Mouse (Mus musculus) telencephalon, adult 2 months (tissue): ENCODE data around the gene Phactr2.
A peak's percentile ranks its signal among the peaks of the same experiment; 100 is the strongest.
"Not testable (repeated sequence)": the region's sequence is repeated elsewhere in the genome, so short reads cannot be mapped to it uniquely, and the experiment has no call there.

Source experiments
- DNase-seq: peaks from one replicate; pipeline ENCODE4 v3.0.0-alpha.2; 2011; ENCODE audit warnings: low read depth, low spot score

The Phactr2 gene

DNA sequence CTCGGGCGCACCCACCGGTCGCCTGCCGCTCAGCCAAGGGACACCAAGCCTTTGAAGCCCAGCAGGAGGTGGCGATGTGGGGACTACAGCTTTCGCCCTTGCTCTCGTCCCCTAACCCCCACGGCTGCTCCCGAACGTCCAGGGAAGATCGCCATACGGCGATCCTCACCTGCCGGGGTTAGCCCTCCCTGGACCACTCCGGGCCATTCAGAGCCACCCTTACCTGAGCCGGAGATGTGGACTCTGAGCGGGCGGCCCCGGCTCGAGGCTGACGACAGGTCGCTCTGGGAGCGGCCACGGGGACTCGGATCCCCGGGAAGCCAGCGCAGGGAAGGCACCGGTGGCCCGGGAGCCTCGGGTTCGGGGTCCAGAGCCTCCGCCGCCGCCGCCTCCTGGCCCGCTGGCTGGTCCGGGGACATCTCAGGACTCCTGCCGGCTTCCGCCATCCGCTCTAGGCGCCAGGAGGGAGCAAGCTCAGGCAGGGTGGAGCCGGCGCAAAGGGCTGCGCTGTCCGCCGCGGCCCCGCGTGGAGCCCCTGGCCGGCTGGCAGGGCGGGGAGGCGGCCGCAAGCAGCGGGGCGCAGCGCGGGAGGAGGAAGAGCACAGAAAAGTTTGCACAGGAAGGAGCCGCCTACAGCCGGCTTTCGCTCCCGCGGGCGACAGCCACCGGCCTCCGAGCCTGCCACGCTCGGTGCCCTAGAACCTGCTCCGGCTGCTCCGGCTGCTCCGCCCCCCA, at the start of gene Phactr2:
Phactr2 (minus strand) TSS at position 580 of the 735 bp plus-strand sequence.
- no peak for DNase-seq

DNA sequence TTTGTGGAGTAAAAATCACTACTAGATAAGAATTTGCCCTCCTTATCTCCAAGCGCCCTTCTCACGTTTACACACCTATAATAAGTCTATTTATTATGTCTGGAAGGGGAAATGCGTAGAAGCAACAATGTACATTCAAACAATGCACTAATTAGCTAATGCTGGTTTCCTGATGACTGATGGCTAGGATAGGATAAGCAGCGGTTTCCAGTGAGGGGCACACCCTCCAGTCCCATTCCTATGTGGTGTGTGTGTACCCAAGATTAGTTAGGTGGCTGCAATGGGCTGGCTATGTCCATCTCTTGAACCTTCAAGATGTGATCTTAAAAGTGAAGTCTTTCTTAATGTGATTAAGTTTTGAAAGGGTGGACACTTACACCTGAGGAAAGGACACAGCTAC, 47.6 kb upstream of the Phactr2 start:
- no peak for DNase-seq

DNA sequence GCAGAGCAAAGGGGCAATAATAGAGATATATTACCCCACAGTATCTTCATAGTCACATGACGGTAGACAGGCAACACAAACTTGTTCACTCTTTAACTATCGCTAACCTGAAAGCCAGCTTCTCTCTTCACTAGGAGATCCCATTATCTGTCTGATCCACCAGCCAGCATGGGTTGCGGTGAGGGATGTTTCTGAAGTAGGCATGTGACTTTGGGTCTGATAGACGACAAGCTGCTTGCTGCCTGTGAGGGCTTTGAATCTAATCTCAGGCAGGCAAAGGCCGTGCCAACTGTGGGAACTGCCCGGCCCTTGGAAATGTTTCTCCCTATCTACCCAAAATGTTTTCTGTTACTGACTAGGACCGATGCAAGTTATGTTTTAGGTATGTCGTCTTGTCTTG, 28.2 kb upstream of the Phactr2 start:
- DNase-seq, result no peak

DNA sequence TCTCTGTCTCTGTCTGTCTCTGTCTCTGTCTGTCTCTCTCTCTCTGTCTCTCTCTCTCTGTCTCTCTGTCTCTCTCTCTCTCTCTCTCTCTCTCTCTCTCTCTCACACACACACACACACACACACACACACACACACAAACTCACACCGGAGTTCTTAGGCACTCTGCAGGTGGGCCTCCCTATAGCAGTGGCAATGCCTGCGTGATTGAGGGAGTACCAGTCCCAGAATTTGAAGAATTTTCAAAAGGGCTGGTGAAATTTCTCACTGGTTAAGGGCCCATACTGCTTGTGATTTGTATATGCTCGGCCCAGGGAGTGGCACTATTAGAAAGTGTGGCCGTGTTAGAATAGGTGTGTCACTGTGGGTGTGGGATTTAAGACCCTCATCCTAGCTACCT, 27.3 kb upstream of the Phactr2 start:
- DNase-seq, result not testable (repeated sequence)

DNA sequence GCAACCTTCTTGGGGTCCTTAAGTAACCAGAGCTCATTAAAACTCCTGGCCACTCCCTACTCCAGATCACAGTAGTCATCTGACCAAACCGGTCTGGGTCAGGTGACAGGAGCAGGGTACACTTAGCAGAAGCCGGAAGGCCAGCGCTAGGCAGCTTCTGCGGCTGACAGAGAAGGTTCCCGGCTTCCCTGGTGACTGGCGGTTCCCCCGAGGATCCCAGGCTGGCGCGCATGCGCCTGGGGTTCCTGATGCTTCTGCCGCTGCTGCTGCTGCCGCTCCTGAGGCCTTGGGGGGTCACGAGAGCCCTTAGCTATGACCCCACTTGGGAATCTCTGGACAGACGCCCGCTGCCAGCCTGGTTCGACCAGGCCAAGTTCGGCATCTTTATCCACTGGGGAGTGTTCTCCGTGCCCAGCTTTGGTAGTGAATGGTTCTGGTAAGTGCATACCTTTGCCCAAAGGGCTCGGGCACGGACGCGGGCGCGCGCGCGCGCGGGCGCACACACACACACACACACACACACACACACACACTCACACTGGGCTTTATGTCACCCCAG, 26.8 kb upstream of the Phactr2 start:
- DNase-seq, result peak; percentile 82

DNA sequence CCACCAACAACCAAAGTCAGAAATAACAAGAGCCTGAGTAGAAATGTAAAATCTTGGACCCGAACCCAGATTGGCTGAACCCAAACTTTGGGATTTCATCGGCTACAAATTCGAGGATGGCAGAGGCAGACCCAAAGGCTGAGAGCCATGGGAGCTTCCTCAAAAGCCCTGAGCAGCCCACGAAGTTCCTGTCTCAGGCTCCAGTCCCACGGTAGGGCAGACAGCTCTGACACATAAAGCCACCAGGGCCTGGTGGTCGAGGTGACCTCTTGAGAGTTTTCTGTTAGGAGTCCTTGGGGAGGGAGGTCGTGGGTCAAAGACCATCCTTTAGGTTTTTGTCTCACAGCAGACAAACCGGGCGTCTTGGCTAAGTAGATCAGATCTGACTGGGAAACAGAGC, 26.3 kb upstream of the Phactr2 start:
- no peak for DNase-seq

DNA sequence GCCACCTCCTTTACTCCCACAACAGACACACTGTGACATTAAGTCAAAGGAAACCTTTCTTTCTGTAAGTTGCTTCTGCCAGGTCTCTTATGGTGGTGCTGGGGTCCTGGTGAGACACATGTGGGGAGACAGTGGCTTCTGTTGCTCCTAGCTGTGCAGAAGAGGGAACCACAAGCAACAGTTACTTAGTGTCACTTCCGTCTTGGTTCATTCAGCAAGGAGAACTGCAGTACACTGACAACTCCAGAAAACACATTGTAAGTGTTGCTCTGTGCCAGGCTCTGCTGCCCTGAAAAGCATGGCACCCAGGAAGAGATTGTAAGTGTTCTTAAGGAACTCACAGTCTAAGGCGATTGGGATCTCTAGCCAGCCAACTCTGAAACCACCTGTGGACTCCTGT, 25.1 kb upstream of the Phactr2 start, which contains the start of gene Fuca2:
Fuca2 (plus strand) TSS at position 210 of the 400 bp plus-strand sequence.
- no peak for DNase-seq

DNA sequence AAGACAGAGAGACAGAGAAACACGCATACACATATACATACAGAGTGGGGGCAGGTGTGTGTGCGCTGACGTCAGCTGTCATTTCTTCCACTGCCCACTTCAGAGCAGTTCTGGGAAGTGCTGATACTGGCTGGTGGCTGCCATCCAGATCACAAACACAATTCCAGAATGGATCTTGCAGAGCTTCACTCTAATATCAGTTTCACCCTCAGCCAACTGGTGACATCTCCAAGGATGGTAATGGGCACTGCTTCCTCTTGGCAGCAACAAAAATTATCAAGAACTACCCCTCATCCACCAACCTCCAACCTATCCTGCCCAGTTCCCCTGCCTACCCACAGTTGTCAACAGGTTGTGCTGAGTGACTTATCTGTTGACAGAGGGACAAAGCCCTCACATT, 22.1 kb upstream of the Phactr2 start:
- DNase-seq, result no peak

DNA sequence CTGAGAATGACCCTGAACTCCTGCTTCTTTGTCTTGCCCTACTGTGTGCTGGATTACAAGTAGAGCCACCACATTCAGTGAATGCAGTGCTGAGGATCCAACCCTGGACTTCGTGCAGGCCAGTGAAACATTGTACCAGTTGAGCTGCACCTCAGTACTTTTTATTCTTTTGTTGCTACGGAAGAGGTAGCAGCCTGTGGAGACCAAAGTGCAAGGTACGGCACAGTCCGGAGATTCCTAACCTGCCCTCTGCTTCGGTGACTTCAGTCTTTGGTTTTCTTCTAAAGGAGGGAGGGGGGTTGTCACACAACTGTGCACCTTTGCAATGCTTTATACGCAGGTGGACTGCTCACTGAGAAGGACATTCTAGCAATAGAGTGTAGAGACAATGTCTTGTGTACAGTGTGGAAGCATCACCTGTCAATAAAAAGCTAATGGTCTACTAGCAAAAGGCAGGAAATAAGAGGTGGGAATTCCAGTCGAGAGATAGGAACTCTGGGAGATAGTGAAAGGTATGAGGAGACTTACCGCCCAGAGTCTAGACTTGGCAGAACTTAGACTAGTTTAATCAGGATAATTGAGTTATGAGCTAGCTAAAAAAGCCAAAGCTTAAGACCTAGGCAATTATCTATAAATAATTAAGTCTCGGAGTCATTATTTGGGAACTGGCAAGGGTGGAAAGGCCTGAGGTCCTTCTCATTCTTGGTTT, 19.9 kb upstream of the Phactr2 start:
- no peak for DNase-seq

DNA sequence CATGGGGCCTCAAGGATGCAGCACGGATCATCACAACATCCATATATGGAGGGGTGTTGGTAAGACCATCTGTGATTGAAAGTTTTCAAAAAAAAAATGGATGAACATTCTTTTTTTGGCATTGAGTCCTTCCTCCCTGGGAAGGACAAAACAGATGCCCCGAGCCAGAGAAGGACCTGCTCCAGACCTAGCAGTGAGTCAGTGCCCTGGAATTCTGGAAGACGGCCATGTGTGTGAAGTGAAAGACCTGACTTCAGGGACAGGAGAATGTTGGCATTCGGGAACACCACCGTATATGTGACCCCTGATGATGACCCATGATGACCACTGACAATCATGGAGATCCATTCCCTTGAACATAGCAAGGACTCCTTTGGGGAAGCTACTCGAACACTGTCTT, 15.5 kb upstream of the Phactr2 start:
- DNase-seq, result no peak

DNA sequence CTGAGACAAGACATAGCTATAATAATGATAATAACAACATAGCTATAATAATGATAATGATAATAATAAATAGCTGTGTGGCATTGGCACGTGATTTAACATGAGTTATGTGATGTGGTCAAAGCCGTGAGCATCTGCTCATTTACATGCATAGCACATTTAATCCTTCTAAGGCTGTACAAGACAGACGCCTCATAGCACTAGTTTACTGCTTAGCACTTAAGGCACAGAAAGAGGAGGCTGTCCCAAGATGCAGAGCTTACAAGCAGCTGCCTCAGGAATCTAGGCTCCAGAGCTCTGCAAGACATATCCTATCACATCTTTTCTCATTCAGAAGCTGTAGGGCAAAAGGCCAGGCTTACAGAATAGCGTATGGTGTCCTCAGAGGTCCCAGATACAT, 11.7 kb upstream of the Phactr2 start:
- DNase-seq, result no peak

DNA sequence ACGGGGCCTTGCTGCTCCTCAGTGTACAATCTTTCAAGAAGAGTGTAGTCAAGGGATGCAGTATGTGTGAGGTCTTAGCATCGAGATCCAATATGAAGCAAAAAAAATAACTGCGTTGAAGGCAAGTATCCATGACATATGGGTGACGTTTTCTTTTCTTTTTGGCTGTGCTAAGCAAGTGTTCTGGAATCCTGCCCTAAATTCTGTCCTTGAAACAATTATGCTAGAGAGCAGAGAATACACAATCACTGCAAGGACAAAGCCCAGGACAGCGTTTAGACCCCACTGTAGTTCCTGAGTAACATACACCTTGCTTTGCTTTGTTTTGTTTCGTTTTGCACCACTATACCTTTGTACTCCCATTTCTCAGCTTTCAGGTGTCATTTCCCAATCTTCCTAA, 5.1 kb upstream of the Phactr2 start:
- DNase-seq, result no peak

DNA sequence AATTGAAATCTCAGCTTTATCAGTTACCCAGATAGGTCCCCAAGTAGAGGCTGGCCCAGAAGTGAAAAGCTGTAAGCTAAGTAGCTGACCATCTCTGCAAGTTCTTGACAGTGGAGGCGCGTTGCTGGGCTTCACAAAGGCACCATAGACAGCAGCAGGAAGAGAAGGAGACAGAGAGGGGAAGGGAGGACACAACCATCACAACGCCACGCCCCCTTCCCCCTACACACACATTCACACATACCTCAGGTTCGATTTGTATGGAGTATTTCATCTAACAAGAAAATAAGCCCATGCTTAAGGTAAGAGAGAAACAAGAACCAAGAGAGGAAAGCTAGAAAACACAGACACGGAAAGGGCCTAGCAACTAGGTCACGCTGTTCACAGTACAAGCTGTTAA, 909 bp upstream of the Phactr2 start:
- no peak for DNase-seq

DNA sequence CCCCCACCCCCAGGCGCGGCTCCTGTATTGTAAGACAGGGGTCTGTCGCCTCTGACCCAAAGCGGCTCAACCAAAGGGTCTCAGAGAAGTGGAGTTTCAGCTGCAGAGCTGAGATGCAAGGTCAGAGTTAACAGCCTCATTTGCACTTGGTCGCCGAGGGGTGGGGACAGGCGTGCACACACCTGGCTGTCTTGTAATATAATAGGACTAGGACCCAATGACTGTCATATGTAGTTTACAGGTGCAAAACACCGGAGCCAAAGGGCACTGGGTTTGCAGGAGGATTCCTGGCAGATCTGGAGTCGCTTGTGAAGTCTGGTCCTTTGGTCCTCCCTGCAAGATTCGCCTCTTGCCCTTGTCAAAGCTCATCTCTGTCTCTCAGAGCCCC, 350 bp upstream of the Phactr2 start:
- no peak for DNase-seq

DNA sequence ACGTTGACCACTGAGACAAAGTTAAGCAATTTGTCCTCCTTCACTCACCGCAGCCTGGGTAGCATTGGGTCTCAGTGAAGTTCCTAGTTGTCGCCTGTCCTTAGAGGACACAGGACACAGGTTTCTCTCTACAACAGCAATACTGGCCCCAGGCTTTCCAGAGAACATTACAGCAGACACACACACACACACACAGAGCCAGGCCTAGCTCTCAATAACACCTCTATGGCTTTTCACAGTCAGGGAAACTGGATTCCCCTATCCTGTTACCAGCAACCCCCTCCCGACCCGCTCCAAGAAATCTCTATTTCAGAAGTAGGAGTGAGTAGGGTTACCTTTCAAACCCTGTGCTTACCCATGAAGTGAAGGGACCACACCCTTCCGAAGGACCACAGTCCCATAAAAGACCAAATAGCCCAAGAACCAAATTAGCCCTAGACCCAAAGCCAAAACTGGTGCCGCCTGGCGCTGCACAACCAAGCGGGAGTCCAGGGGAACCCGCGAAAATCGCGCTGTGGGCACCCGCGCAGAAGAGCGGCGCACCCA, 852 bp downstream of the Phactr2 start:
- DNase-seq, result no peak

DNA sequence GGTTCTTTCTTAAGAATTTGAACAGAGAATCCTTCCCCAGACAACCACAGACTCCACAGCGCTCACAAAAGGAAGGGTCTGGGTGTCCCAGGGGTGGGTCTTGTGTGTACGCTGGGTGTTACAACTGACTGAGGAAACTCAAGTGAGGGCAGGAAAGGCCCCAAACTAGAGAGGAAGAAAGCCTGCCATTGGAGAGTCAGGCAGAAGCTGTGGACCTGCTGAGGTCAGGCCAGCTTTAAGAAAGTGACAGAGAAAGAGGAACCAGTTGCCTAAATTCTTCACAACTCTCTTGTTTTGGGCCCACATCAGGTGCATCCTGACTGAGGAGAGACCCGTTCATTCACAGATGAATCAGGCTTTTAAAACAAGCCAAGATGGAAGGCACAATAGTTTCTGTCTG, 4.0 kb downstream of the Phactr2 start:
- no peak for DNase-seq

DNA sequence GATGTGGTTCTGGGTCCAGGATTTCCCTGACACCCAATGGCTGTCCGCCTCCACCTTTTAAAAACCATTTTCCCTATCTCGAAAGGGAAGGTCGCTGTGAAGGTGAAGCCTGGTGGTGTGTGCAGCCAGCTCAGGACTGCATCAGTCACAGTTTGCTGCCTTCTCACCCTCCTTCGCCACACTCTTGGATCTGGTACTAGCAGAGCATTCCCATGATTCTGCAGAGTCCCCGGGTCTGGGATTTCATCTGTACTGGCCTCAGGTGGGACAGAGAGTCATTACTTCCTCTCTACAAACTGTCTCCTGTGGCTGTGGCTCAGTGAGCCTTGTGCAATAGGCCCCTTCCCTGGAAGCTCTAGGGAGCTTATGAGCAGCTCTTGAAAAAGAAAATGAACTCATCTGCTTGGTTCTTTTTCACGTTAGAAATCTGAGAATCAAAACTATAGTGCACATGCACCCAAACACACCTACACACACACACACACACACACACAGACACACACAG, 6.1 kb downstream of the Phactr2 start:
- DNase-seq, result not testable (repeated sequence)

DNA sequence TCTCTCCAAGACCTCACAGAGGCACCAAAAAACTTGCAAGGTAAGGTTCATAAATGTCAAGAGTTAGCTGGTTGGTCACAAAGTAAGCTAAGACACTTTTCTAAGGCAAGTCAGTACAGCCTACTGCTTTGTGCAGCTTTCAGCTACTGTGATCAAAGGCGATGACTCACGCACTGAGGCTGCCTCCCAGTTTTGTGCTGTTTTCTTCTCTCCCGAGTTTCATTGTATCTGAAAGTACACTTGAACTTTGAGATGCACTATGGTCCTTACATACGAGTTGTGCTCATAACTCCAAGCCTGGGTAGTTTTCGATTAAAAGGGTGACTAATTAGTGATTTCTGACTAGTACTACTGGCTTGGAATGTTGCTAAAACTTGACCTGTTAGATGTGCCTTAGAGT, 7.3 kb downstream of the Phactr2 start:
- DNase-seq, result no peak

DNA sequence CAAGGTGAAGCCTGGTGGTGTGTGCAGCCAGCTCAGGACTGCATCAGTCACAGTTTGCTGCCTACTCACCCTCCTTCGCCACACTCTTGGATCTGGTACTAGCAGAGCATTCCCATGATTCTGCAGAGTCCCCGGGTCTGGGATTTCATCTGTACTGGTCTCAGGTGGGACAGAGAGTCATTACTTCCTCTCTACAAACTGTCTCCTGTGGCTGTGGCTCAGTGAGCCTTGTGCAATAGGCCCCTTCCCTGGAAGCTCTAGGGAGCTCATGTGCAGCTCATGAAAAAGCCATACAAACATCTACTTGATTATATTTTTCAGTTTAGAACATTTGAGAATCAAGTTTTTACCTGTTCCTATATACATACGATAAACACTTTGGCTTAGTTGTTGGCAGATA, 9.9 kb downstream of the Phactr2 start:
- DNase-seq, result not testable (repeated sequence)

DNA sequence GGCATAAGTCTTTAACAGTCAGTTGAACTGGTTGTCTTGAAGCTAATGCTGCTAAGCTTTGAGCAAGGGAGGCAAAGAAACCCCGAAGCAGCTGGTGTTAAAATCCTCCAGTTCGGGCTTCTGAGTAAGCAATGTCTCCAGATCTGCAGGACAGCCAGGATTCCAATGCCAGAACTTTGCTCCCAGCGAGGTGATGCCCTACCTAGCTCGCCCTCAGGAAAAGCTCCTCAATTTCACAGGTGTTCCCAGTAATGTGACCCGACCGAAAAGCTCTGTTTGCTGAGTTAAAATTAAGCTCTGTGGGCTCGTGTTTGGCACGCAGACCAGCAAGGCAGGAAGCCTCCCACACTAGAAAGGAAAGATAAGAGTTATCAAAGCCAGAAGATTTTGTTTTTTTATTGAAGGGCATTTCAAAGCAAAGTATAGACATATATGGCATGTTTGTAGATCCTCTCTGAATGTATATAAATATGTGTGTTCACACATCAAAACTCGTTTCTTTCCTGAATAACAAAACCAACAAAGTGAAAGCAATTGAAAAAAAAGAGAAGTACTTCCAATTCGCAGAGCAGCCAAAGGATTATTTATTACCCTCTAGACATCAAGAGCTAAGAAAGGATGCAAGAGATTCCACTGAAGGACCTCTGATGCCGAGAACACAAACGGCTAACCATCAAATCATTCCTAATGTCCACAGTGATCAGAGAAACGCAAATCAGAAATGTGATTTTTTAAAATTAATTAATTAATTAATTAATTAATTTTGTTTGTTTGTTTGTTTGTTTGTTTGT, 20.8 kb downstream of the Phactr2 start:
- no peak for DNase-seq

DNA sequence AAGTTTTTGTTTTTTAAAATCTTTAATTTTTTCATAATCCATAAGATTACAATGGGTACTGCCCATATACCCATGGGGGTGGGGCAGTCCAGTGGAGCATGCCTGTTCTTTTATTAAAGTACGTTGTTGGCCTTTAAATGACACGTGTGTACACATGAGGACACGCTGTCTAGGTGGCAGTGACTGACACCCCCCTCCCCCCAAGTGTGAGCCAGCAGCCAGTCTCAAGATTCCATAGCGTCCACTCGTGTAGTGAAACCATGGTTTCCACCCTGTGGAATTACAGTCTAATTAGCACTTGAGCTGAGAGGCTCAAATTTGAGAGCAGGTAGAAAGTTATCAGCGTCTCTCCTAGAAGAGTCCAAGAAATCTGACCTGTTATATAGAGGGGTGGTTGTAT, 22.6 kb downstream of the Phactr2 start:
- DNase-seq, result no peak
